Mouse (Mus musculus) kidney, embryonic 15.5 days (tissue): ENCODE data around the gene Fbxw11. TPM values are rescaled to one million over a fixed set of nuclear protein-coding genes. Genes with fewer than 3 reads are reported as not detected.

Experiments
- ATAC-seq: fragments of 200-750 bp; cut with Nextera tagmentation; replicated peaks from 2 replicates; pipeline ENCODE4 v1.8.0; 2017; ENCODE audit warnings: moderate TSS enrichment; ENCODE audit not compliant: low FRiP score
- H3K27ac ChIP-seq: fragments of 300-500 bp; sonication (generic); 2 replicates; pipeline ENCODE4 v1.5.1; 2015; ENCODE audit warnings: mild to moderate bottlenecking, inconsistent platforms
- H3K27me3 ChIP-seq: fragments of 300-500 bp; sonication (generic); 2 replicates; pipeline ENCODE4 v1.6.1; 2015; ENCODE audit warnings: inconsistent platforms
- H3K36me3 ChIP-seq: fragments of 300-500 bp; sonication (generic); 2 replicates; pipeline ENCODE4 v1.6.1; 2015; ENCODE audit warnings: inconsistent platforms
- H3K4me1 ChIP-seq: fragments of 300-500 bp; sonication (generic); 2 replicates; pipeline ENCODE4 v1.6.1; 2015; ENCODE audit warnings: inconsistent platforms
- H3K4me2 ChIP-seq: fragments of 300-500 bp; sonication (generic); 2 replicates; pipeline ENCODE4 v1.6.1; 2015; ENCODE audit warnings: moderate library complexity, mild to moderate bottlenecking, inconsistent platforms
- H3K4me3 ChIP-seq: fragments of 300-500 bp; sonication (generic); replicated peaks from 2 replicates; pipeline ENCODE4 v1.5.1; 2015; ENCODE audit warnings: mild to moderate bottlenecking, inconsistent platforms
- H3K9ac ChIP-seq: fragments of 300-500 bp; sonication (generic); 2 replicates; pipeline ENCODE4 v1.6.1; 2015; ENCODE audit warnings: mild to moderate bottlenecking, inconsistent platforms
- H3K9me3 ChIP-seq: fragments of 300-500 bp; sonication (generic); replicated peaks from 2 replicates; pipeline ENCODE4 v1.6.1; 2016; ENCODE audit warnings: inconsistent platforms
- WGBS: fragments of 180-500 bp; shearing (Covaris S2); methylation state at CpG from one replicate; pipeline ENCODE4 v1.1.7; 2015; ENCODE audit warnings: mixed read lengths; 5-methylcytosine and 5-hydroxymethylcytosine counted together
- polyA plus RNA-seq: library from polyadenylated mRNA; unstranded; fragments of >200 nt; fragmentation: Nextera tagmentation; extraction: Ambion mirVana; gene quantifications from 2 replicates; pipeline ENCODE4 v1.2.1, GENCODE M21; 2015

The Fbxw11 gene
- polyA plus RNA-seq, 1 experiment from 2014 or later, result 85.7 TPM

DNA sequence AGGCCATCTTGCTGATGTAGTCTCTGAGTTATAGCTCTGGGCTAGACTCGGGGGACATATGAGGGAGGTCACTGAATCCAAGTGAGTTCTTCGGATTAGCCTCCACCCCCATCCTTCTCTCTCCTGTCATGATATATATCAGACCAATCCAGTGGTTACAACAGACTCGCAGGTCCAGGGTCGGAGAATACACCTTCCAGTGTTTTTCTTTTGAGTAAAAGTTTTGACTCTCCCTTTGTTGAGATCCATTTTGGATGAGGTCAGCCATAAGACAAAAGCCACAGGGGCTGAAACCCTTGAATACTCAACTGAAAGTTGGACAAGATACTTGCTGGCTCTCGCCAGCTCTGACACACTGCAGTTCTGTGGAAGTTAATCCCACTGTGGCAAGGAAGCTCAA, 143.7 kb downstream of the Fbxw11 start:
- H3K27ac ChIP-seq, result no peak overlapping the region
- no peak for ATAC-seq
- no peak overlapping the region for H3K4me3 ChIP-seq
- no peaks in the 10 kb centered on the region for H3K27me3 ChIP-seq
- peaks cover 3% of the 10 kb centered on the region for H3K4me1 ChIP-seq
- no peak overlapping the region for H3K9ac ChIP-seq
- no peaks in the 10 kb centered on the region for H3K36me3 ChIP-seq
- 62% methylated on average over 5 of the region's 5 CpGs for WGBS
- H3K9me3 ChIP-seq, result no peaks in the 10 kb centered on the region
- no peak overlapping the region for H3K4me2 ChIP-seq

DNA sequence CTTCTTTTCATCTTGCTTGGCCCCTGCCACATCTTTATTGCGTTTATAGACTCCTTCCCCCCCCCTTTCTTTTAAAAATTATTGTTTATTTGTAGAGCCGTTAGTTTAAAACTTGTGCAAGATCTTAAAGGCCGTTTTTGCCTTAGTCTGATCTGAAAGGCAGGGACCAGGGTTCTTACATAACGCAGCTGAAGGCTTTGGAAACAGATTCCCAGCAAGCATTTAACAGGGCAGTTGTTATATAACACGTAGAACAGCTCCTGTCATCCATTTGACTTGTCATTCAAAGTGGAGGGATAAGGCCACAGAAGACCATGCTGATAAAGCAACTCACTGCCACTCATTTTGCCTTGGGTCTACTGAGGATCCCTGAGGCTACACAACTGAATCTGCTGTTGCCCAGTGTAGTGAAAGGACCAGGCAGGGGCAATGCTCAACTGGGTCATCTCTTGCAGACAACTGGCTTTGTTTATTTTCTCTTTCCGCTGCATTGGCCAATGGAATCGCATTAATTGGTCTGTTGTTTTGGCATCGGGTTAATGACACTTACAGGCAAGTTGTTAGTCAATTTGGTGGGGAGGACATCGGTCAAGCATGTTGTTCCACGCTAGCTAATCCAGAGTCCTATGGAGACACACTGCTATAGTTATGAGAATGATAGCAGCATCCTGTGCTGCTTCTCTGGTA, 152.4 kb downstream of the Fbxw11 start:
- H3K36me3 ChIP-seq, result no peaks in the 10 kb centered on the region
- H3K9ac ChIP-seq, result no peak overlapping the region
- no peak for ATAC-seq
- no peak overlapping the region for H3K27ac ChIP-seq
- 27% methylated on average over 10 of the region's 10 CpGs for WGBS
- H3K4me1 ChIP-seq, result peaks cover 8% of the 10 kb centered on the region; the same call in 1 of the 2 replicates
- no peak overlapping the region for H3K4me3 ChIP-seq
- H3K9me3 ChIP-seq, result no peaks in the 10 kb centered on the region
- no peaks in the 10 kb centered on the region for H3K27me3 ChIP-seq
- no peak overlapping the region for H3K4me2 ChIP-seq

Other genes with a start within 250 kb of the Fbxw11 start
- gene Ubtd2, start 187.4 kb upstream of the Fbxw11 start, polyA plus RNA-seq, result 45.1 and 46.1 TPM in 2 replicates
- gene Efcab9, start 110.6 kb upstream of the Fbxw11 start, polyA plus RNA-seq, result 0.42 TPM in 1 of 2 replicates, not detected in the other
- gene Stk10, start 109.4 kb upstream of the Fbxw11 start, polyA plus RNA-seq, result 5.4 TPM in 2 replicates
- gene Smim23, start 181.9 kb downstream of the Fbxw11 start, polyA plus RNA-seq, result not detected in 2 replicates